Mouse (Mus musculus): Measurements from ENCODE around the gene Tifa. TPM values are rescaled to one million over a fixed set of nuclear protein-coding genes. Genes with fewer than 3 reads are reported as not detected.

The Tifa gene
- polyA plus RNA-seq, 1 experiment from 2014 or later, result 7.7 TPM

GRCm38 (mm10) chr3:127850776-127851646 lies 61.4 kb downstream of the Tifa start:
- 52% methylated on average over 9 of the region's 9 CpGs for WGBS
- Histone ChIP-seq H3K4me3 (ENCODE audit: low read depth, low read length) (no peak overlapping the region), H3K27me3 (ENCODE audit: control insufficient read depth, insufficient read depth, low read length) (no peaks in the 10 kb centered on the region), H3K27ac (replicated peaks) (peak overlapping the region; percentile 58), H3K9ac (ENCODE audit: low read length) (no peak overlapping the region), H3K36me3 (ENCODE audit: control insufficient read depth, insufficient read depth, low read length) (no peaks in the 10 kb centered on the region), H3K9me3 (ENCODE audit: control insufficient read depth, low read length) (no peaks in the 10 kb centered on the region), H3K4me1 (replicated peaks; ENCODE audit: control insufficient read depth, insufficient read depth) (no peaks in the 10 kb centered on the region), H3K4me2 (replicated peaks; ENCODE audit: low read depth) (no peak overlapping the region)
- TF ChIP-seq EP300 (optimal IDR thresholded peaks at IDR 0.05) (no peak), CTCF (IDR thresholded peaks at IDR 0.05; ENCODE audit: low read depth) (no peak)
- peak; percentile 77 for ATAC-seq (ENCODE audit: low FRiP score, low TSS enrichment)
- peak; percentile 37 for DNase-seq (ENCODE audit: low spot score)

DNA sequence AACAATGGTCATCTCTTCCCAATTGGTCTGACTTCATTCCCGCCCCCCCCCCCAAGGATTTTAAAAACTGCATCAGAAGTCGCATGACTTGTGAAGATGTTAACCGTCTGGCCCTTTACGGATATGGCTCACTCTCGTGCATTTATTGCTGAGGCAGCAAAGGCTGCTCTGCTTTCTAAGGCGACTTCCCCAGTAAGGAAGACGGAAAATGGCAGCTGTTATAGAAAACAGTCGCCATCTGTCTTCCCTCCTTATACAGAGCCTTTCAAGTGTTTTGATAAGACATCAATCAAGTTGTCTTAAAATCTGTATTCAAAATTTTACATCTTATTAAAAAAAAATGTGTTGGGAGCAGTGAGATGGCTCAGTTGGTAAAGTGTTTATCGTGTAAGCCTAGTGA lies 63.1 kb downstream of the Tifa start:
- Histone ChIP-seq H3K4me1 (replicated peaks; ENCODE audit: control insufficient read depth, insufficient read depth) (no peaks in the 10 kb centered on the region), H3K4me2 (replicated peaks; ENCODE audit: low read depth) (no peak overlapping the region), H3K4me3 (ENCODE audit: low read depth, low read length) (no peak overlapping the region), H3K9me3 (ENCODE audit: control insufficient read depth, low read length) (no peaks in the 10 kb centered on the region), H3K27me3 (ENCODE audit: control insufficient read depth, insufficient read depth, low read length) (no peaks in the 10 kb centered on the region), H3K9ac (ENCODE audit: low read length) (no peak overlapping the region), H3K36me3 (ENCODE audit: control insufficient read depth, insufficient read depth, low read length) (no peaks in the 10 kb centered on the region), H3K27ac (replicated peaks) (no peak overlapping the region)
- DNase-seq (ENCODE audit: low spot score) (no peak), ATAC-seq (ENCODE audit: low FRiP score, low TSS enrichment) (no peak)
- 76% methylated on average over 9 of the region's 9 CpGs for WGBS
- TF ChIP-seq EP300 (optimal IDR thresholded peaks at IDR 0.05) (no peak), CTCF (IDR thresholded peaks at IDR 0.05; ENCODE audit: low read depth) (no peak)

- TF ChIP-seq EP300 (optimal IDR thresholded peaks at IDR 0.05), result no peak
- peak; percentile 96 for TF ChIP-seq CTCF (IDR thresholded peaks at IDR 0.05; ENCODE audit: low read depth)
- H3K36me3 ChIP-seq (ENCODE audit: control insufficient read depth, insufficient read depth, low read length), result no peaks in the 10 kb centered on the region
- DNase-seq (ENCODE audit: low spot score), result peak; percentile 84
- H3K4me2 ChIP-seq (replicated peaks; ENCODE audit: low read depth), result peak overlapping the region; percentile 34
- H3K27me3 ChIP-seq (ENCODE audit: control insufficient read depth, insufficient read depth, low read length), result no peaks in the 10 kb centered on the region
- peak; percentile 70 for ATAC-seq (ENCODE audit: low FRiP score, low TSS enrichment)
- H3K27ac ChIP-seq (replicated peaks), result no peak overlapping the region
- no peak overlapping the region for H3K4me3 ChIP-seq (ENCODE audit: low read depth, low read length)
- WGBS, result 24% methylated on average over 15 of the region's 15 CpGs
- no peaks in the 10 kb centered on the region for H3K9me3 ChIP-seq (ENCODE audit: control insufficient read depth, low read length)
- H3K9ac ChIP-seq (ENCODE audit: low read length), result no peak overlapping the region
- no peaks in the 10 kb centered on the region for H3K4me1 ChIP-seq (replicated peaks; ENCODE audit: control insufficient read depth, insufficient read depth)
Observed at GRCm38 (mm10) chr3:127853431-127854206, 64.0 kb downstream of the Tifa start.

DNA sequence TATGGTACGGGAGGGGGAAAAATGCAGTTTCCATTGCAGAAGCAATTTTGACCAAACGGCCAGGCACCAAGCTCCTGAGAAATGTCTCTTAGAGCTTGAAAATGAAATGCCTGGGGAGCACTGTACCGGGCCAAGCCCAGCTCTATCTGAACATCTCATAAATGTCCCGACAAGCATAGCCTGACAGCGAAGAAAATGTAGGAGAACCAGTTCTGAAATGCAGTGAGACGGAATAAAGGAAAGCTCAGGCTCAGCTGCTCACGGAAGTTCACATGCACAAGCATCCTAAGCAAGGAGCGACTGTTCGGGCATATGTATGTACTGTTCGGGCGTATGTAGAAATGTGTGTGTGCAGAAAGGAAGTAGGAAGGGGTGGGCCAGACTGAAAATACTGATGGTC lies 71.7 kb downstream of the Tifa start:
- WGBS, result 57% methylated on average over 11 of the region's 11 CpGs
- no peaks in the 10 kb centered on the region for H3K4me1 ChIP-seq (replicated peaks; ENCODE audit: control insufficient read depth, insufficient read depth)
- DNase-seq (ENCODE audit: low spot score) (peak; percentile 41), ATAC-seq (ENCODE audit: low FRiP score, low TSS enrichment) (peak; percentile 90)
- TF ChIP-seq EP300 (optimal IDR thresholded peaks at IDR 0.05) (peak; percentile 51), CTCF (IDR thresholded peaks at IDR 0.05; ENCODE audit: low read depth) (no peak)
- H3K4me3 ChIP-seq (ENCODE audit: low read depth, low read length), result no peak overlapping the region
- no peaks in the 10 kb centered on the region for H3K9me3 ChIP-seq (ENCODE audit: control insufficient read depth, low read length)
- no peaks in the 10 kb centered on the region for H3K36me3 ChIP-seq (ENCODE audit: control insufficient read depth, insufficient read depth, low read length)
- H3K27me3 ChIP-seq (ENCODE audit: control insufficient read depth, insufficient read depth, low read length), result no peaks in the 10 kb centered on the region
- H3K9ac ChIP-seq (ENCODE audit: low read length), result no peak overlapping the region
- 0 out of 2 replicates have a peak overlapping the region, but pooled peaks have one; percentile 9 for H3K4me2 ChIP-seq (replicated peaks; ENCODE audit: low read depth)
- H3K27ac ChIP-seq (replicated peaks), result peak overlapping the region; percentile 82

DNA sequence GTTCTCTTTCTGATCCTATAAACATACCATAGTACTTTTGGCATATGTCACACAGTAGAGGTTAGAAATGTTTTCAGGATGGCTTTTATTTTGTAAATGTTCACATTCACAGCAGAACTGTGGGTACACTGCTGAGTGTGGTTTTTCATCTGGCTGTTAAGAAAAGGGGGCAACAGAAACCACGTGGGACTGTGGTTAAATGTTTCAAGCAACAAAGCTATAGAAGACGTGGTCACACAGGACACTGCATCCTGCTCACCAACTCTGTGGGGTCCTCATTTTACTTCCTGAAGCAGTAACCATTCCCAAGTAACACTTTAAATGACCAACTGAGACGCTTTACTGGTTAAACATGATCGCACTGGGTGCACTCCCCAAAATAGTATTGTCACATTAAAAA lies 72.9 kb downstream of the Tifa start:
- 52% methylated on average over 4 of the region's 4 CpGs for WGBS

More for the DNA sequence above, 72.9 kb downstream of the Tifa start:
- DNase-seq (ENCODE audit: low spot score), result no peak
- Histone ChIP-seq H3K9ac (ENCODE audit: low read length) (no peak overlapping the region), H3K27me3 (ENCODE audit: control insufficient read depth, insufficient read depth, low read length) (no peaks in the 10 kb centered on the region), H3K4me1 (replicated peaks; ENCODE audit: control insufficient read depth, insufficient read depth) (no peaks in the 10 kb centered on the region), H3K36me3 (ENCODE audit: control insufficient read depth, insufficient read depth, low read length) (no peaks in the 10 kb centered on the region), H3K27ac (replicated peaks) (peak overlapping the region; percentile 24; the same call in 1 of the 2 replicates), H3K4me2 (replicated peaks; ENCODE audit: low read depth) (no peak overlapping the region), H3K4me3 (ENCODE audit: low read depth, low read length) (no peak overlapping the region), H3K9me3 (ENCODE audit: control insufficient read depth, low read length) (no peaks in the 10 kb centered on the region)
- TF ChIP-seq EP300 (optimal IDR thresholded peaks at IDR 0.05) (no peak), CTCF (IDR thresholded peaks at IDR 0.05; ENCODE audit: low read depth) (no peak)
- ATAC-seq (ENCODE audit: low FRiP score, low TSS enrichment), result no peak

Measured in stomach, postnatal 0 days (tissue).